Mouse (Mus musculus): ENCODE results near the gene Actl7b. TPM values are rescaled to one million over a fixed set of nuclear protein-coding genes. Genes with fewer than 3 reads are reported as not detected.

Gene Actl7b
- total RNA-seq, 2 experiments from 2014 or later, result not detected

DNA sequence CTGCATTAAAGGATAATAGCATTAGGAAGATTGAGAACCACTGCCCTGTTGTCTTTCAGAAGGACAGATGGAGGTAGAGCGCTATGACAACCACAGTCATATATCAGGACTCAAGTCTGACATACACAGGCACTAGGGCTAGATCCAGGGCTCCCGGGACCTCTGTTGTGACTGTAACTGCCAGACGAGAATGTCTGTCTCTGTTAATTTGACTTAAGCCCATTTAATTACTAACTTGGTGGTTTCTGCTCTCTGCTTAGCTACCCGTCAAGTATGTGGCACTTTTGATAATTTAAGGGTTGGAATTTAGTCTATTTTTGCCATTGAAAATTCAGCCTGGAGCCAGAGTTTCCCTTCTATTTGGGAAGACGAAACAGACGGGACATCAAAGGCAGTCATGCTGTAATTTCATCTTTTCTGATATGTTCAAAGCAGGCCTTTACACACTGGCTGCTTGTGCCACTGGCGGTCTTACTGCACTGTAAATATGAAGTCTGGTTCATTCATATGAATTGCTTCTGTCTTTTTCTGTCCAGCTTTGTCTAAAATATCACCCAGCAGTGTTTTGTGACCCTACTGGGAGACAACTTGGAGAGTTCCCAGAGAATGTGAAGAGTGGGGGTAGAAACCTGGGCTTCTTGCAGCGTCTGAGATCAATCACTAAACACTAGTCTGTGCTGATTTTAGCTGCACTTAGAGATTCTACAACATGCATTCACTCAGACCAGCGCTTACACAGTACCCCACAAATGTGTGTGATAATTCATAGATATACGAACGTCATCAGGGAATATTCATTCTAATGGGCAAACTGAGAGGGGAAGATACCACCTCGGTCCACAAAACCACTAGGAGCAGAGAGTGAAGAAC lies 22.4 kb downstream of the Actl7b start:
- no peak for DNase-seq (ENCODE audit: extremely low spot score in 1 of 2, low spot score in 2 of 2)
- intact Hi-C loops (cut with DNase I), result no loop called here

DNA sequence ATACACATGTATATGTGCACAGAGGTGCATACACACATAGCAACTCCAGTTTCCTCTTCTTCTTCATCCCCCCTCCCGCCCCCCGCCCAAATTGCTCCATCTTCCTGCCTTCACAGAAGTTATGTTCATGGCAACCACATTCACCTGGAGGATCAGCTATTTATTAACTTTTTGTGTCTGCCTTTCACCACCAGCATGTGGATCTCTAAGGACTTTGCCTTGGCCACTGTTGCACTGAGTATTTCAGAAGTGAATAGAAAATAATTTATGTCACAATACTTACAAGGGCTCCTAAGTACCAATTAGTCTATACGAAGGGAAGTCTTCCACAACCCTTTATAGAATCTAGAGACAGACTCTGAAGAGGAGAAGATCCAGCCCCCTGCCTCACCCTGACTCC lies 23.3 kb downstream of the Actl7b start:
- DNase-seq (ENCODE audit: extremely low spot score in 1 of 2, low spot score in 2 of 2), result no peak
- intact Hi-C loops (cut with DNase I), result no loop called here

DNA sequence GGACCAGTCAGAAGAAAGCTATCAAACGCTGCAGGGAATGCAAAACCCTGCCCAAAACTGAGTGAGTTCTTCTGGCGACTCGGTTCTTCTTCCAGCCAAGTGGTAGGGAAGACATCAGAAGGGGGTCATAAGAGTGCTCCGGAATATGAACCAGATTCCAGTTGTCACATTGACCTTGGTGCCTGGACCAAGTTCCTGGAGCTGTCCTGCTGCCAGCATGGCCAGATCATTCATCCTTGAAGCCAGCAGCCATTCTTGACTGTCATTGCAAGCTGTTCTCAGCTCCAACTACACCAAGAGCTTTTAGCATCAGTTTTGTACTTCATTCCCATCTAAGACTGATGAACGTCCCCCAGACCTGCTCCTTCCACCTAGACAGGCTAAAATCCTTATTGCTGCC lies 24.4 kb downstream of the Actl7b start:
- intact Hi-C loops (cut with DNase I), result no loop called here
- DNase-seq (ENCODE audit: extremely low spot score in 1 of 2, low spot score in 2 of 2), result no peak

DNA sequence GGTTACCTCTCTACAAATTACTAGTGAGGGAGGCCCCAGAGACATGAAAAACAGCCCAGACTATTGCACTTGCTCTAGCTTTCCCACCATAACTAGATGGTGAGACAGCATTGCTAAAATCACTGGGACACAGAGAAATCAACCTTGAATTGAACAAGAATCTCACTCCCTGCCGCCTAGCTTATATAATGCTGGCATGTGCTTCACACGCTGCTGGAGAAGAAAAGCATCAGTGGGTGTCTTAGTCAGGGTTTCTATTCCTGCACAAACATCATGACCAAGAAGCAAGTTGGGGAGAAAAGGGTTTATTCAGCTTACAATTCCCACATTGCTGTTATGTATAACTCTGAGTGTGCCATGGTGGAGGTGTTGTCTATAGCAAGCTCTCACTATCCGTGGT lies 28.1 kb downstream of the Actl7b start:
- intact Hi-C loops (cut with DNase I), result no loop called here
- no peak for DNase-seq (ENCODE audit: extremely low spot score in 1 of 2, low spot score in 2 of 2)

DNA sequence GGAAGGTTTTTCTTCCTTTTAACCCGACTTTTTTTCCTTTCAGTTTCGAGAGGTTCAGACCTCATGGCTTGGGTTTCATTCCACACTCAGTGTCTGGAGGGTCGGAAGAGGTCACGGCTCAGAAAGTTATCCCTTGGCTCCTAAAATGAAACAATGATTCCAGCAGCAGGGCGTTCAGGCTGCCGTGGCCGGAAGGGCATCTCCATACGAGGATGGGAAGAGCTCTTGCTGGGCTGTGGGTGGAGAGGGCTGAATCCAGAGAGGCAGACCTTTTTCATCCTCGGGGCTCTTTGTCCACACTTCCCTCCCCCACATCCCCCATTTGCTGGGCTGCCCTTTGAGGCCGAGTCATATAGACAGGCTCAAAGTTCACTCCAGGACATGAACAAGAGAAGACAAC lies 39.0 kb downstream of the Actl7b start:
- intact Hi-C loops (cut with DNase I), result no loop called here
- DNase-seq (ENCODE audit: extremely low spot score in 1 of 2, low spot score in 2 of 2), result no peak

DNA sequence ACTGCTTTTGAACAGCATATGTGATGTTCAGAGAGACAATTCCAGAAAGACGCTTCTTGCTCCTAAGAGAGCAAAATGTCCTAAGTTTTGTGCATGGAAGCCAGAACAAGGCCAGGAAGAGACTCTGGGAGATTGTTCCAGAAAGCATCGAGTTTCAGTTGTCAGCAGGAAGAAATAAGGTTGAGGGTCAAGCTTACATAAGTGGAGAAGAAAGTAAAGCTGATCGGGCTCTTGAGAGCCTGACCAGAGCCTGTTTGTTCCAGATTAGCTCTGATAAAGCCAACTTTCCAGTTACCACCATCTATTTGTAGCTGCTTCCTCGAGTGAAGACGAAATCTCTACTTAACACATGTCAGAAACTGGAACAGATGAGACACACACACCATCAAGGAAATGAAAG lies 42.6 kb downstream of the Actl7b start:
- DNase-seq (ENCODE audit: extremely low spot score in 1 of 2, low spot score in 2 of 2), result no peak
- intact Hi-C loops (cut with DNase I), result no loop called here

DNA sequence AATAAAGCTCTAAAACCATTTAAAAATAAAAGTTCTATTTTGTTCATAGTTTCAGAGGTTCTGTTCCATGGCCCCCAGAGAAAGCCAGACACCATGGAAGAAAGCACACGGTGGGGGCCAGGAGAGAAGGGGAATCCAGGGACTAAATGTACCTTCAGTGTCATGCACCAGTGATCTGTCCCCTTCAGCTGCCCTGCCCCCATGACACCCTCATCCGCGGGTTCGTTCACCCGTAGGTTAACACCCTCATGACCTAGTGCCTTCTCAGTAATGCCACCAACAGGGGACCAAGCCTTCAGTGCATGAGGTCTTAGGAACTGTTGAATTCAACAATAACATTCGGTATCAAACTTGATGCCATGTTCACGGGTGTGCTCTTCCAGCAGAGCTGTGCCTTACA lies 44.8 kb downstream of the Actl7b start:
- DNase-seq (ENCODE audit: extremely low spot score in 1 of 2, low spot score in 2 of 2), result no peak
- intact Hi-C loops (cut with DNase I), result no loop called here

Other genes starting within 250 kb of the Actl7b start
- gene Gm26657, start 1.4 kb downstream of the Actl7b start, total RNA-seq (2021), result not detected
- gene Actl7a, start 2.0 kb upstream of the Actl7b start, total RNA-seq (2021), result not detected
- 10 to 100 TPM; 82.9 to 86.3 TPM for gene Elp1, start 60.9 kb upstream of the Actl7b start, total RNA-seq (2021)
- gene Fam206a, start 60.9 kb upstream of the Actl7b start, total RNA-seq (2021), result 10 to 100 TPM; 20.7 to 21.2 TPM
- gene Ctnnal1, start 123.7 kb upstream of the Actl7b start, total RNA-seq (2021), result 10 to 100 TPM; 16.6 to 17.1 TPM
- gene Tmem245, start 206.0 kb upstream of the Actl7b start, total RNA-seq (2021), result 10 to 100 TPM; 31.6 to 36.4 TPM
- gene Frrs1l, start 248.9 kb upstream of the Actl7b start, total RNA-seq (2021), result 100 to 1,000 TPM; 107 to 121 TPM

Measured in left cerebral cortex, postnatal 10 days (tissue).